Mouse (Mus musculus): Measurements from ENCODE around the gene Cyp4x1.
"Not testable (repeated sequence)": the region's sequence is repeated elsewhere in the genome, so short reads cannot be mapped to it uniquely, and the experiment has no call there.

Gene Cyp4x1

GRCm38 (mm10) chr4:115133621-115134295, at the start of gene Cyp4x1:
Gene Cyp4x1, minus strand, starts transcription at chr4:115134281.
- CTCF ChIA-PET = no interaction called here

GRCm38 (mm10) chr4:115176201-115176600, 42.1 kb upstream of the Cyp4x1 start:
- CTCF ChIA-PET = not testable (repeated sequence)

GRCm38 (mm10) chr4:115174694-115175353, 40.7 kb upstream of the Cyp4x1 start:
- CTCF ChIA-PET = interaction anchor here (0.8 kb wide), 1 partner anchor 78 kb away, joined by 13 read pairs; no protein-coding TSS in a partner anchor

- CTCF ChIA-PET = not testable (repeated sequence)
Measured at GRCm38 (mm10) chr4:115158963-115159362, 24.9 kb upstream of the Cyp4x1 start.

GRCm38 (mm10) chr4:115154723-115155122, 20.6 kb upstream of the Cyp4x1 start:
- CTCF ChIA-PET = no interaction called here

GRCm38 (mm10) chr4:115134296-115134630, 182 bp upstream of the Cyp4x1 start:
- CTCF ChIA-PET = no interaction called here

GRCm38 (mm10) chr4:115133085-115133484, 996 bp downstream of the Cyp4x1 start:
- CTCF ChIA-PET = no interaction called here

GRCm38 (mm10) chr4:115124713-115125112, 9.4 kb downstream of the Cyp4x1 start:
- CTCF ChIA-PET = no interaction called here

GRCm38 (mm10) chr4:115123507-115123906, 10.6 kb downstream of the Cyp4x1 start:
- CTCF ChIA-PET = interaction anchor here (0.6 kb wide), 1 partner anchor 503 kb away, joined by 4 read pairs; no protein-coding TSS in a partner anchor

- CTCF ChIA-PET = no interaction called here
Measured at GRCm38 (mm10) chr4:115121608-115122007, 12.5 kb downstream of the Cyp4x1 start.

GRCm38 (mm10) chr4:115121162-115121561, 12.9 kb downstream of the Cyp4x1 start:
- CTCF ChIA-PET = no interaction called here

- CTCF ChIA-PET = no interaction called here
Measured at GRCm38 (mm10) chr4:115119642-115120041, 14.4 kb downstream of the Cyp4x1 start.

- CTCF ChIA-PET = no interaction called here
Measured at GRCm38 (mm10) chr4:115113266-115113665, 20.8 kb downstream of the Cyp4x1 start.

- CTCF ChIA-PET = interaction anchor here (0.6 kb wide), 1 partner anchor 214 kb away, joined by 8 read pairs; no protein-coding TSS in a partner anchor
Measured at GRCm38 (mm10) chr4:115111167-115111566, 22.9 kb downstream of the Cyp4x1 start.

- CTCF ChIA-PET = no interaction called here
Measured at GRCm38 (mm10) chr4:115103510-115103909, 30.6 kb downstream of the Cyp4x1 start.

- CTCF ChIA-PET = interaction anchor here (0.7 kb wide), 1 partner anchor 42 kb away, joined by 6 read pairs; no protein-coding TSS in a partner anchor
Measured at GRCm38 (mm10) chr4:115101682-115102081, 32.4 kb downstream of the Cyp4x1 start.

GRCm38 (mm10) chr4:115097146-115097496, 37.0 kb downstream of the Cyp4x1 start:
- CTCF ChIA-PET = no interaction called here

GRCm38 (mm10) chr4:115096435-115097145, 37.5 kb downstream of the Cyp4x1 start:
- CTCF ChIA-PET = interaction anchor here (0.6 kb wide), 1 partner anchor 78 kb away, joined by 13 read pairs; no protein-coding TSS in a partner anchor

GRCm38 (mm10) chr4:115095671-115096434, 38.2 kb downstream of the Cyp4x1 start:
- CTCF ChIA-PET = no interaction called here

GRCm38 (mm10) chr4:115094056-115094455, 40.0 kb downstream of the Cyp4x1 start:
- CTCF ChIA-PET = no interaction called here

GRCm38 (mm10) chr4:115093331-115093864, 40.7 kb downstream of the Cyp4x1 start:
- CTCF ChIA-PET = no interaction called here

- CTCF ChIA-PET = no interaction called here
Measured at GRCm38 (mm10) chr4:115091806-115092205, 42.3 kb downstream of the Cyp4x1 start.

Data from spleen, embryonic (tissue).